12 mouse cellular contexts compared by ENCODE assay signal in the genomic region with DNA sequence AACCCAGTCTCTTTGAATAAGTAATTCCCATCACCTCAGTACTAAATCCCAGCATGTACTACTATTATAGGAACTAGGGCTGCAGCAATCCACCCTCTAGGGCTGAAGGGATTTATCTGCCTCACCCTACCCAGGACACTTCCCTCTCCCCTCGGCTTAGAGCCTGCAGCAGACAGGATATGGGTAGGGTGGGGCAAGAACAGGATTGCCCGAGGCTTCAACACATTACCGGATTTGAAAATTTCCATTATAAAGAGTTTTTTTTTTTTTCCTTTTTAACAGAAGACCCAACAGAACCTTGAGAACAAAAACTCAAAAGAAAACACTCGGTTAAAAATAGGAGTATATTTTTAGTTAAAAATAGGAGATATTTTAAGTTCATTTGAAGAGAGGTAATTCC. TPM values are rescaled to one million over a fixed set of nuclear protein-coding genes. Genes with fewer than 3 reads are reported as not detected.
DNase-seq lines count a peak whose midpoint lies in the region; ATAC-seq and TF ChIP-seq lines count a peak whose summit lies in the region.
"Had no signal": no experiment of that assay in that cellular context is flagged by ENCODE, and none has a peak within 500 bp of the region (broad histone marks: within the 10 kb centered on the region; RNA-seq: fewer than 3 reads in every experiment).

No protein-coding gene starts in this region.

- TF ChIP-seq EP300 in MEL (IDR thresholded peaks at IDR 0.05; ENCODE audit: low read depth in 1 of 2, low read length in 2 of 2): peak; percentile 35 to 55; a peak in 1 of 4 replicates

- no peak for TF ChIP-seq CTCF in layer of hippocampus, adult 2 months (conservative IDR thresholded peaks at IDR 0.05)
- no peak for TF ChIP-seq CTCF in MEL (IDR thresholded peaks at IDR 0.05 in 2 of 3, conservative IDR thresholded peaks at IDR 0.05 in 1 of 3; ENCODE audit: control insufficient read depth in 1 of 3, insufficient read depth in 1 of 3, low read depth in 2 of 3, low read length in 3 of 3, poor library complexity in 1 of 3, severe bottlenecking in 1 of 3)

- no peak for TF ChIP-seq RAD21 in MEL (IDR thresholded peaks at IDR 0.05; ENCODE audit: low read depth, low read length)

- 3% methylated on average over 4 of the region's 4 CpGs for WGBS in macrophage (ENCODE audit: missing documents)

- H3K4me1 ChIP-seq in MEL (ENCODE audit: control insufficient read depth in 1 of 2, insufficient read depth in 2 of 2, low read length in 2 of 2): peaks cover 51 to 53% of the 10 kb centered on the region in 2 experiments
- H3K4me1 ChIP-seq: midbrain, embryonic 12.5 days had no signal

- ATAC-seq in CD4-positive, CD25-positive, alpha-beta regulatory T cell, adult 4 months: peak; percentile 52
- ATAC-seq in cerebellum, adult (ENCODE audit: insufficient number of reproducible peaks, low FRiP score, low TSS enrichment): no peak

- no peaks in the 10 kb centered on the region for H3K27me3 ChIP-seq in MEL (ENCODE audit: control insufficient read depth in 1 of 2, insufficient read depth in 2 of 2, low read length in 2 of 2)
- H3K27me3 ChIP-seq: liver, embryonic 13.5 days had no signal

- H3K9ac ChIP-seq in MEL (ENCODE audit: control insufficient read depth, low read depth, low read length, poor library complexity, severe bottlenecking): no peak overlapping the region
- H3K9ac ChIP-seq: hindbrain, embryonic 14.5 days; liver, embryonic 13.5 days; midbrain, embryonic 12.5 days had no signal

- no peak overlapping the region for H3K4me3 ChIP-seq in layer of hippocampus, adult 2 months
- H3K4me3 ChIP-seq in MEL (ENCODE audit: control insufficient read depth in 1 of 2, insufficient read depth in 1 of 2, low read depth in 2 of 2, low read length in 2 of 2) (no peak overlapping the region), macrophage (ENCODE audit: inconsistent target) (no peak overlapping the region)
- H3K4me3 ChIP-seq: liver, embryonic 13.5 days; midbrain, embryonic 12.5 days had no signal

- H3K27ac ChIP-seq in layer of hippocampus, adult 2 months: peak overlapping the region; percentile 67
- H3K27ac ChIP-seq in MEL (ENCODE audit: control insufficient read depth, low read depth, low read length) (peak overlapping the region; percentile 29; the same call in 1 of the 2 replicates), macrophage (peak overlapping the region; percentile 87)
- H3K27ac ChIP-seq: hindbrain, embryonic 14.5 days; midbrain, embryonic 12.5 days had no signal

- no peak for DNase-seq in layer of hippocampus, adult 2 months (ENCODE audit: low spot score in 2 of 2)
- no peak for DNase-seq in layer of hippocampus, adult 8-10 months (ENCODE audit: low spot score in 2 of 2)
- DNase-seq in MEL (ENCODE audit: low read depth, low spot score): peak; percentile 75
- no peak for DNase-seq in layer of hippocampus, postnatal 25 days (ENCODE audit: extremely low spot score in 1 of 2, low spot score in 1 of 2)
- DNase-seq: adrenal gland, postnatal 25 days; cerebellum, adult 11 months; liver, embryonic 13.5 days had no signal

- H3K36me3 ChIP-seq in MEL (ENCODE audit: control insufficient read depth in 1 of 2, insufficient read depth in 2 of 2, low read length in 2 of 2): peaks cover 2 to 74% of the 10 kb centered on the region in 2 experiments; a peak in 3 of 4 replicates
- H3K36me3 ChIP-seq in macrophage (ENCODE audit: inconsistent target): no peaks in the 10 kb centered on the region
- H3K36me3 ChIP-seq: liver, embryonic 13.5 days; midbrain, embryonic 12.5 days had no signal

- no peaks in the 10 kb centered on the region for H3K9me3 ChIP-seq in MEL (replicated peaks; ENCODE audit: insufficient read depth, low read length)
- H3K9me3 ChIP-seq: liver, embryonic 13.5 days; midbrain, embryonic 12.5 days had no signal

- no peak for TF ChIP-seq POLR2A in MEL (IDR thresholded peaks at IDR 0.05; ENCODE audit: control insufficient read depth in 1 of 2, insufficient read depth in 1 of 2, low read depth in 1 of 2, low read length in 2 of 2, poor library complexity in 1 of 2)

- H3K79me2 ChIP-seq in MEL (ENCODE audit: control insufficient read depth, insufficient read depth, low read length, poor library complexity) (peaks cover 73% of the 10 kb centered on the region), macrophage (ENCODE audit: inconsistent target) (peaks cover 100% of the 10 kb centered on the region)

TF ChIP-seq in MEL, 35 proteins besides CTCF, POLR2A, EP300 and RAD21:
- TF ChIP-seq RCOR1 (IDR thresholded peaks at IDR 0.05; ENCODE audit: low read depth, low read length) (peak; percentile 88), UBTF (IDR thresholded peaks at IDR 0.05; ENCODE audit: borderline replicate concordance, insufficient read depth, low read depth, low read length) (no peak), TBP (IDR thresholded peaks at IDR 0.05; ENCODE audit: low read depth, low read length) (peak; percentile 62; the same call in 1 of the 2 replicates), CHD2 (IDR thresholded peaks at IDR 0.05; ENCODE audit: low read length) (no peak), NELFE (IDR thresholded peaks at IDR 0.05; ENCODE audit: low read depth, low read length) (no peak), ZNF384 (IDR thresholded peaks at IDR 0.05; ENCODE audit: low read depth, low read length) (peak; percentile 63; the same call in 1 of the 2 replicates), TAL1 (IDR thresholded peaks at IDR 0.05; ENCODE audit: low read length) (no peak), E2F4 (IDR thresholded peaks at IDR 0.05; ENCODE audit: borderline replicate concordance, low read depth, low read length) (no peak), TCF12 (IDR thresholded peaks at IDR 0.05; ENCODE audit: low read depth, low read length) (peak; percentile 44; the same call in 1 of the 2 replicates), ZMIZ1 (IDR thresholded peaks at IDR 0.05; ENCODE audit: low read depth, low read length) (no peak), GATA1 (IDR thresholded peaks at IDR 0.05; ENCODE audit: low read depth, low read length) (peak; percentile 38; the same call in 1 of the 2 replicates), MEF2A (IDR thresholded peaks at IDR 0.05; ENCODE audit: extremely low read depth, insufficient replicate concordance, low read depth, low read length, poor library complexity, severe bottlenecking) (no peak), MAFK (IDR thresholded peaks at IDR 0.05; ENCODE audit: borderline replicate concordance, low read depth, low read length) (no peak), BHLHE40 (IDR thresholded peaks at IDR 0.05; ENCODE audit: borderline replicate concordance, low read depth, low read length) (no peak), ELF1 (IDR thresholded peaks at IDR 0.05; ENCODE audit: low read depth, low read length) (no peak), MAX (IDR thresholded peaks at IDR 0.05; ENCODE audit: low read length) (no peak)

RNA-seq across cellular contexts. Expression of a gene that starts 9.3 kb away (rescaled TPM):
- total RNA-seq in layer of hippocampus, adult 2 months (2021): 10 to 100 TPM; 12.8 to 18.3 TPM
- 10 to 100 TPM; 11.8 to 14.8 (median 14.0) TPM for total RNA-seq in layer of hippocampus, adult 8-10 months (2022)
- 10 to 100 TPM in 1 of 2 experiments, 1 to 10 TPM in 1; 7.0 to 16.4 TPM for polyA plus RNA-seq in CD4-positive, CD25-positive, alpha-beta regulatory T cell, adult 4 months (2017; shearing (Covaris generic))
- total RNA-seq in MEL (2012; rRNA removed): 36.7 and 36.8 TPM in 2 replicates
- polyA plus RNA-seq in MEL (2012; ENCODE audit: insufficient read depth in 1 of 2, insufficient read length in 2 of 2, low read depth in 1 of 2, low replicate concordance in 2 of 2, missing spikeins in 1 of 2) (10 to 100 TPM in 1 of 2 experiments, not detected in 1; 66.4 TPM), macrophage (2018) (41.8 to 69.9 TPM (median 65.2 TPM) in 3 replicates)
- total RNA-seq in macrophage (2018; cell fraction: chromatin; rRNA removed): 100 to 1,000 TPM in 9 of 26 experiments, 10 to 100 TPM in 17; 43.8 to 185 (median 90.5) TPM
- total RNA-seq in macrophage (2018; cell fraction: cytosol; rRNA removed): 100 to 1,000 TPM in 22 of 26 experiments, 10 to 100 TPM in 4; 85.2 to 192 (median 117) TPM
- 100 to 1,000 TPM in 25 of 26 experiments, 10 to 100 TPM in 1; 81.7 to 283 (median 169) TPM for total RNA-seq in macrophage (2018; cell fraction: nucleus; rRNA removed)
- 10 to 100 TPM; 13.6 to 15.9 TPM for total RNA-seq in layer of hippocampus, postnatal 25 days (2021)

Comparison
In these comparisons a context has a peak if more than half of its experiments do, and no peak if none do; other contexts are left out.
1. H3K27ac ChIP-seq: peak in every context shown above with its lines; median percentile 87 in macrophage; 67 in layer of hippocampus, adult 2 months; 29 in MEL.